In the genomic region with DNA sequence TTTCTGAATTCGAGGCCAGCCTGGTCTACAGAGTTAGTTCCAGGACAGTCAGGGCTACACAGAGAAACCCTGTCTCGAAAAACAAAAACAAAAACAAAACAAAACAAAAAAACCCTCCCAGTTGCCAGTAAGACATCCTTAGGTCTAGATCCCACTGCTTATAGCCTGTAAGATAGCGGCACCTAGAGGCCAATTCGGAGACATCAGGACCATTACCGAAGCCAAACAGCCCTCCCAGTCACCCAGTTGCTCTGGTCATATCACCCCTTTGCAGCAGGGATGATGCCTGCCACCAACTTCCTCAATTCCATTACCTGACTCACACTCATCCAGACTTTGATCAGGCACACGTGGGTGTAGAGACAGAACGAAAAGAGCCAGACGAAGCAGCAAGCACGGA, we compare ENCODE assay signal across 9 mouse cellular contexts.
DNase-seq lines count a peak whose midpoint lies in the region; ATAC-seq and TF ChIP-seq lines count a peak whose summit lies in the region.
"Had no signal": no experiment of that assay in that cellular context is flagged by ENCODE, and none has a peak within 500 bp of the region (broad histone marks: within the 10 kb centered on the region; RNA-seq: fewer than 3 reads in every experiment).

No protein-coding gene starts in this region.

- no peaks in the 10 kb centered on the region for H3K9me3 ChIP-seq in heart, embryonic 10.5 days
- no peaks in the 10 kb centered on the region for H3K9me3 ChIP-seq in embryonic facial prominence, embryonic 11.5 days (replicated peaks; ENCODE audit: control insufficient read depth, low read length)
- H3K9me3 ChIP-seq in kidney, postnatal 0 days (replicated peaks; ENCODE audit: low read length): no peaks in the 10 kb centered on the region
- H3K9me3 ChIP-seq: limb, embryonic 12.5 days had no signal

- H3K36me3 ChIP-seq in heart, embryonic 10.5 days: no peaks in the 10 kb centered on the region
- H3K36me3 ChIP-seq in embryonic facial prominence, embryonic 11.5 days (replicated peaks; ENCODE audit: control insufficient read depth, insufficient read depth, low read depth, low read length): no peaks in the 10 kb centered on the region
- no peaks in the 10 kb centered on the region for H3K36me3 ChIP-seq in kidney, postnatal 0 days (ENCODE audit: insufficient read depth, low read length)
- H3K36me3 ChIP-seq: limb, embryonic 12.5 days had no signal

- WGBS in heart, embryonic 10.5 days: 16% methylated on average over 9 of the region's 9 CpGs
- 17% methylated on average over 9 of the region's 9 CpGs for WGBS in embryonic facial prominence, embryonic 11.5 days
- WGBS in kidney, postnatal 0 days: 18% methylated on average over 9 of the region's 9 CpGs

- H3K9ac ChIP-seq in embryonic facial prominence, embryonic 11.5 days (replicated peaks; ENCODE audit: low read length): no peak overlapping the region
- H3K9ac ChIP-seq in kidney, postnatal 0 days (ENCODE audit: low read depth, low read length): no peak overlapping the region
- H3K9ac ChIP-seq: limb, embryonic 12.5 days had no signal

- TF ChIP-seq CTCF in kidney, postnatal 0 days (IDR thresholded peaks at IDR 0.05; ENCODE audit: low read depth): peak; percentile 70

- no peak overlapping the region for H3K4me2 ChIP-seq in embryonic facial prominence, embryonic 11.5 days (ENCODE audit: low read depth, low read length)
- H3K4me2 ChIP-seq in kidney, postnatal 0 days (ENCODE audit: low read length): no peak overlapping the region
- H3K4me2 ChIP-seq: limb, embryonic 12.5 days had no signal

- H3K27ac ChIP-seq in heart, embryonic 10.5 days: no peak overlapping the region
- H3K27ac ChIP-seq in embryonic facial prominence, embryonic 11.5 days (replicated peaks; ENCODE audit: low read depth, low read length): no peak overlapping the region
- H3K27ac ChIP-seq in kidney, postnatal 0 days: no peak overlapping the region
- H3K27ac ChIP-seq: limb, embryonic 12.5 days had no signal

- peak; percentile 46 to 64 for DNase-seq in heart, adult 18-20 months
- DNase-seq in heart, embryonic 10.5 days (ENCODE audit: low spot score): no peak
- DNase-seq in B cell, adult 2 months: peak; percentile 52 to 58
- peak; percentile 80 for DNase-seq in adipocyte (ENCODE audit: low spot score)
- peak; percentile 78 for DNase-seq in embryonic facial prominence, embryonic 11.5 days (ENCODE audit: low spot score)
- DNase-seq in kidney, postnatal 0 days (ENCODE audit: low spot score): peak; percentile 79
- DNase-seq in thymus, postnatal 0 days (ENCODE audit: low spot score): peak; percentile 58

- H3K27me3 ChIP-seq in heart, embryonic 10.5 days (ENCODE audit: insufficient read depth, poor library complexity, severe bottlenecking): peaks cover 48% of the 10 kb centered on the region
- no peaks in the 10 kb centered on the region; the same call in 1 of the 2 replicates for H3K27me3 ChIP-seq in embryonic facial prominence, embryonic 11.5 days (ENCODE audit: control insufficient read depth, insufficient read depth, low read length)
- no peaks in the 10 kb centered on the region for H3K27me3 ChIP-seq in kidney, postnatal 0 days (ENCODE audit: insufficient read depth, low read length)

- peaks cover 34% of the 10 kb centered on the region for H3K4me1 ChIP-seq in heart, embryonic 10.5 days
- peaks cover 5% of the 10 kb centered on the region; the same call in 1 of the 2 replicates for H3K4me1 ChIP-seq in embryonic facial prominence, embryonic 11.5 days (ENCODE audit: control insufficient read depth, insufficient read depth, low read length)
- no peaks in the 10 kb centered on the region for H3K4me1 ChIP-seq in kidney, postnatal 0 days (replicated peaks; ENCODE audit: insufficient read depth, low read length)

- ATAC-seq in embryonic facial prominence, embryonic 11.5 days (replicated peaks; ENCODE audit: insufficient number of reproducible peaks, low FRiP score, low TSS enrichment, low read depth): no peak
- ATAC-seq in kidney, postnatal 0 days (replicated peaks; ENCODE audit: low FRiP score, low read depth): no peak
- peak; percentile 80 for ATAC-seq in megakaryocyte progenitor cell, adult 5-6 weeks (replicated peaks; ENCODE audit: poor library complexity)

- H3K4me3 ChIP-seq in heart, embryonic 10.5 days: no peak overlapping the region
- no peak overlapping the region for H3K4me3 ChIP-seq in embryonic facial prominence, embryonic 11.5 days (ENCODE audit: low read depth, low read length)
- H3K4me3 ChIP-seq in kidney, postnatal 0 days (replicated peaks; ENCODE audit: low read depth, low read length): no peak overlapping the region
- H3K4me3 ChIP-seq: limb, embryonic 12.5 days had no signal
